Mouse (Mus musculus) C2C12 (cell line): ENCODE results near the gene Atp6v1a.

Source experiments
- CTCF ChIP-seq: IDR thresholded peaks from one replicate; pipeline ENCODE4 v1.5.1; 2011; ENCODE audit not compliant: control insufficient read depth, insufficient read depth, insufficient read length
- MYOD1 ChIP-seq: IDR thresholded peaks from one replicate; pipeline ENCODE4 v1.6.1; 2011; ENCODE audit warnings: low read depth; ENCODE audit not compliant: control insufficient read depth, insufficient read length
- USF1 ChIP-seq: IDR thresholded peaks from one replicate; pipeline ENCODE4 v1.6.1; 2011; ENCODE audit warnings: low read depth, mild to moderate bottlenecking, control low read depth, moderate library complexity

GRCm38 (mm10) chr16:44163831-44164230 lies 24.3 kb upstream of the Atp6v1a start:
- TF ChIP-seq CTCF (no peak), USF1 (no peak), MYOD1 (no peak)
